Mouse (Mus musculus): ENCODE data around the gene Pdzd4. TPM values are rescaled to one million over a fixed set of nuclear protein-coding genes. Genes with fewer than 3 reads are reported as not detected.

Pdzd4 gene
- total and polyA plus RNA-seq, 2 experiments, result 0.09 to 0.16 TPM

DNA sequence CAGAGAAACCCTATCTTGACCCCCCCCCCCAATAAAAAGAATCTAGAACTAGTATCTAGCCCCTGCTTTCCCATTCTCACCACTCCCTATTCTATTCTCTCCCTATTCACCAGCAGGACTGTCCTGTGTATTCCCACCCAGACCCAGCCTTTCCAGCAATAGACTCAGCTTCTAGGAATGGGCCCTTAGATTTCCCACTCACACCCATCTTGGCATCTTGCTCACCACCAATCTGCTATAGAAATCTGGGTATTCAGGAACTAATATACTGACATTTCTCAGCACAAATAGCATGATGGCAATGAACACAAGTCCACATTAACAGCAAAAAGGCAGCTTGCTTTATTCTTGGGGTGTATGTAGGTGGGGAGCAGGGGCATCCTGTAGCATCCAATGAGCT is 31.7 kb downstream of the Pdzd4 start:
- Histone ChIP-seq H3K4me3 (ENCODE audit: insufficient read depth, low read depth, low read length) (no peak overlapping the region), H3K9ac (ENCODE audit: low read depth, low read length) (no peak overlapping the region), H3K27me3 (ENCODE audit: control insufficient read depth, insufficient read depth, low read length) (no peaks in the 10 kb centered on the region), H3K27ac (replicated peaks; ENCODE audit: insufficient read depth, low read depth, low read length) (no peak overlapping the region), H3K36me3 (ENCODE audit: control insufficient read depth, insufficient read depth, low read length) (peaks cover 13% of the 10 kb centered on the region; the same call in 1 of the 2 replicates), H3K79me2 (ENCODE audit: control insufficient read depth, insufficient read depth, low read length) (no peaks in the 10 kb centered on the region), H3K4me1 (ENCODE audit: control insufficient read depth, insufficient read depth, low read length) (peaks cover 6% of the 10 kb centered on the region; the same call in 1 of the 2 replicates)
- TF ChIP-seq CTCF (IDR thresholded peaks at IDR 0.05; ENCODE audit: low read depth, low read length) (no peak), POLR2A (IDR thresholded peaks at IDR 0.05; ENCODE audit: extremely low read depth, insufficient read depth, low read length) (no peak)
- no peak for DNase-seq (ENCODE audit: extremely low read depth, low read depth, low spot score)

DNA sequence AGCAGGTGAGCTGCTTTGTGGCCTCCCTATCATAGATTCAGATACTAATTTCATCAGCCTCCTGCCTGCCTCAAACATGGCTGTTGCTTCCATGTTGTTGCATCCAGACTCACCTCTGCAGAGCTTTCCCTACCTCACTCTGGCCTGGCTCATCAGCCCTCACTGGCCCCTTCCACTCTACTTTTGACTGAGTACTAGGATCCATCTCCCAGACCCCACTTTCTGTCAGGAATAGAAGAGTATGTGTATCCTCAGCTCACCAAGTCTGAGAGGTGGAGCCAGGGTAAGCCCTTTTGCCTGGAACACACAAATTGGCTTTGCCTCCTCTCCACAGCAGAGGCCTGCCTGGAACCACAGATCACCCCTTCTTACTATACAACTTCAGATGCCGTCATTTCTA is 36.3 kb downstream of the Pdzd4 start:
- Histone ChIP-seq H3K79me2 (ENCODE audit: control insufficient read depth, insufficient read depth, low read length) (peaks cover 9% of the 10 kb centered on the region; the same call in 1 of the 2 replicates), H3K27me3 (ENCODE audit: control insufficient read depth, insufficient read depth, low read length) (no peaks in the 10 kb centered on the region), H3K9ac (ENCODE audit: low read depth, low read length) (no peak overlapping the region), H3K4me1 (ENCODE audit: control insufficient read depth, insufficient read depth, low read length) (peaks cover 17% of the 10 kb centered on the region), H3K4me3 (ENCODE audit: insufficient read depth, low read depth, low read length) (no peak overlapping the region), H3K27ac (replicated peaks; ENCODE audit: insufficient read depth, low read depth, low read length) (no peak overlapping the region), H3K36me3 (ENCODE audit: control insufficient read depth, insufficient read depth, low read length) (peaks cover 13% of the 10 kb centered on the region; the same call in 1 of the 2 replicates)
- DNase-seq (ENCODE audit: extremely low read depth, low read depth, low spot score), result no peak
- TF ChIP-seq CTCF (IDR thresholded peaks at IDR 0.05; ENCODE audit: low read depth, low read length) (no peak), POLR2A (IDR thresholded peaks at IDR 0.05; ENCODE audit: extremely low read depth, insufficient read depth, low read length) (no peak)
- WGBS, result 89% methylated on average over 1 of the region's 1 CpGs

DNA sequence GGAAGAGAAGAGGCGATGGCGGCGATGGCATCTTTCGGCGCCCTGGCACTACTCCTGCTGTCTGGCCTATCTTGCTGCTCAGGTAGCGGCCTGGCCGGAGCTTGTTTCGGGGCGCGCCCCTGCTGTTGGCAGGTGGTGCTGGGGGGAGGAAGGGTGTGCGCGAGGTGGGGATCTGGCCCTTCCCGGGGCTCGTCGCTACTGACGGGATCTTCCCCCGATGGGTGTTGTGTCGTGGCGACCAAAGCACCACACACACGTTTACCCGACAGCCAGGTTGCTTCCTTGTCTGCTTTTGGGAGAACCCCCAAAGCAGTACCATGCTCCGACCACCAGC is 37.6 kb downstream of the Pdzd4 start:
- H3K27ac ChIP-seq (replicated peaks; ENCODE audit: insufficient read depth, low read depth, low read length), result peak overlapping the region; percentile 66

DNA sequence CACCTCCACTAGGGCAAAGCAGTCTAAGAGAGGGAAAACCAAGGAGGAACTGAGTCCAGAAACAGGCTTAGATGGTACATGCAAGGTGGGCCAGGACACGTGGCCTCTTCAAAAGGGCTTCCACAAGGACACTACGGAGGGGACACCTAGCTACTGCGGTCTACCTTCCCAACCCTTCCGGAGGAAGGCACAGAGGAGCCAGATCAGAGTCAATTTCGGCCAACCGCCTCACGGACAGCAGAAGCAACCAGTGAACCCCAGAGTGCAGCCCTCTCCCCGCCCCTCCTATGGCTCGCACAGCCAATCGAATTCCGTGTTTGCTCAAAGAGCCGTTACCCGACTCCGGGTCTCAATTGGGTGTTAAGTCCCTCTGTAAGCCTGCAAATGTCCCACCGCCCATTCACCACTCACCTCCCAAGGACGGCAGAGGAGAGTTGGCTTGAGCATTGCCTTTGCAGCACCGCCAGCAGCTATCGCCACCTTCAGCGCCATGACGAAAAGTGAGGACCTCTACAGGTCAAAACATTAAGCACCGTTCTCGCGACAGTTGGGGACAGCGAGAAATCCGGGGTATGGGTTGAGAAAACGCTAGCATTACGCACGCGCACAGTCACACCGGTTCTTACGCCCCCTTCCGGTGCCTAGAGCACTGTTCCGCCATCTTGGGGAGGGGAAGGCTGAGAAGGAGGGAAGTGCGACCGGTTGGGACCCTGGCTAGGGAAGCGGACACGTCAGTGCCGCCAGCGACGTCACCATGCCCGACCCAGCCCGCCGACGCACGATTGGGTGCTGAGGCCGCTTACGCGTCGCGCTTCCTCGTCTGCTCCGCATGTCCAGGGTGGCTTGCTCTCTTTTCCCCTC is 38.2 kb downstream of the Pdzd4 start, which contains the start of the genes Idh3g and Ssr4:
TSS of gene Idh3g (minus strand) at position 534 of the 861 bp plus-strand sequence.
TSS of gene Ssr4 (plus strand) at position 665 of the 861 bp plus-strand sequence.
- WGBS, result under 1% methylated on average over 52 of the region's 52 CpGs

More for the DNA sequence above, 37.6 kb downstream of the Pdzd4 start:
- Histone ChIP-seq H3K4me3 (ENCODE audit: insufficient read depth, low read depth, low read length) (peak overlapping the region; percentile 86), H3K9ac (ENCODE audit: low read depth, low read length) (peak overlapping the region; percentile 90), H3K27me3 (ENCODE audit: control insufficient read depth, insufficient read depth, low read length) (no peaks in the 10 kb centered on the region), H3K4me1 (ENCODE audit: control insufficient read depth, insufficient read depth, low read length) (peaks cover 17% of the 10 kb centered on the region), H3K79me2 (ENCODE audit: control insufficient read depth, insufficient read depth, low read length) (peaks cover 9% of the 10 kb centered on the region; the same call in 1 of the 2 replicates), H3K36me3 (ENCODE audit: control insufficient read depth, insufficient read depth, low read length) (peaks cover 14% of the 10 kb centered on the region; the same call in 1 of the 2 replicates)
- TF ChIP-seq CTCF (IDR thresholded peaks at IDR 0.05; ENCODE audit: low read depth, low read length) (no peak), POLR2A (IDR thresholded peaks at IDR 0.05; ENCODE audit: extremely low read depth, insufficient read depth, low read length) (no peak)
- WGBS, result 0% methylated on average over 15 of the region's 22 CpGs
- DNase-seq (ENCODE audit: extremely low read depth, low read depth, low spot score), result no peak

GRCm38 (mm10) chrX:73785666-73786065 is 39.1 kb downstream of the Pdzd4 start:
- Histone ChIP-seq H3K9ac (ENCODE audit: low read depth, low read length) (peak overlapping the region; percentile 70), H3K4me3 (ENCODE audit: insufficient read depth, low read depth, low read length) (peak overlapping the region; percentile 79), H3K4me1 (ENCODE audit: control insufficient read depth, insufficient read depth, low read length) (peaks cover 17% of the 10 kb centered on the region), H3K79me2 (ENCODE audit: control insufficient read depth, insufficient read depth, low read length) (peaks cover 9% of the 10 kb centered on the region; the same call in 1 of the 2 replicates), H3K27ac (replicated peaks; ENCODE audit: insufficient read depth, low read depth, low read length) (peak overlapping the region; percentile 96), H3K36me3 (ENCODE audit: control insufficient read depth, insufficient read depth, low read length) (peaks cover 17% of the 10 kb centered on the region; the same call in 1 of the 2 replicates), H3K27me3 (ENCODE audit: control insufficient read depth, insufficient read depth, low read length) (no peaks in the 10 kb centered on the region)
- peak; percentile 62 for DNase-seq (ENCODE audit: extremely low read depth, low read depth, low spot score)
- TF ChIP-seq POLR2A (IDR thresholded peaks at IDR 0.05; ENCODE audit: extremely low read depth, insufficient read depth, low read length) (no peak), CTCF (IDR thresholded peaks at IDR 0.05; ENCODE audit: low read depth, low read length) (no peak)

More for the DNA sequence above, 38.2 kb downstream of the Pdzd4 start, which contains the start of the genes Idh3g and Ssr4:
- Histone ChIP-seq H3K27me3 (ENCODE audit: control insufficient read depth, insufficient read depth, low read length) (no peaks in the 10 kb centered on the region), H3K36me3 (ENCODE audit: control insufficient read depth, insufficient read depth, low read length) (peaks cover 14% of the 10 kb centered on the region; the same call in 1 of the 2 replicates), H3K4me3 (ENCODE audit: insufficient read depth, low read depth, low read length) (peak within 1 kb of the TSS; percentile 86), H3K9ac (ENCODE audit: low read depth, low read length) (peak within 1 kb of the TSS; percentile 91), H3K79me2 (ENCODE audit: control insufficient read depth, insufficient read depth, low read length) (peaks cover 9% of the 10 kb centered on the region; the same call in 1 of the 2 replicates), H3K27ac (replicated peaks; ENCODE audit: insufficient read depth, low read depth, low read length) (peak within 1 kb of the TSS; percentile 96), H3K4me1 (ENCODE audit: control insufficient read depth, insufficient read depth, low read length) (peaks cover 17% of the 10 kb centered on the region)
- DNase-seq (ENCODE audit: extremely low read depth, low read depth, low spot score), result peak; percentile 91
- peak; percentile 72 for TF ChIP-seq POLR2A (IDR thresholded peaks at IDR 0.05; ENCODE audit: extremely low read depth, insufficient read depth, low read length)
- TF ChIP-seq CTCF (IDR thresholded peaks at IDR 0.05; ENCODE audit: low read depth, low read length), result peak; percentile 23

All from liver, adult 2 months (tissue).